Mouse (Mus musculus) cerebellum, adult 2 months (tissue): ENCODE measurements at regions not wholly inside any gene's neighbourhood (a gene's known extent, or its start where the extent isn't known, plus 50 kb on each side); places are given as distances from the start of the nearest gene placed in this dataset.

ENCODE experiments used
- CTCF ChIP-seq: fragments of 200-500 bp; IDR thresholded peaks from 2 replicates; pipeline ENCODE4 v1.5.1; 2011; ENCODE audit warnings: low read depth, mild to moderate bottlenecking, control low read depth, low read length, moderate library complexity, borderline replicate concordance; ENCODE audit not compliant: insufficient read depth
- POLR2A ChIP-seq: fragments of 200-500 bp; IDR thresholded peaks from 2 replicates; pipeline ENCODE4 v1.6.1; 2011; ENCODE audit warnings: low read length, control low read depth, borderline replicate concordance; ENCODE audit not compliant: insufficient read depth

GRCm38 (mm10) chr3:58234846-58235630 lies 179.5 kb upstream of the Tsc22d2 start:
- no peak for TF ChIP-seq POLR2A
- no peak for TF ChIP-seq CTCF
